Mouse (Mus musculus) spleen, embryonic (tissue): ENCODE data around the gene Dusp12.

Source experiments
- CTCF ChIA-PET: fragments of 350-600 bp; sonication (Branson Sonifier 250); formaldehyde crosslinking; loops from one replicate; lab custom pipeline; 2022; lab: Charles Lee

Dusp12 gene

DNA sequence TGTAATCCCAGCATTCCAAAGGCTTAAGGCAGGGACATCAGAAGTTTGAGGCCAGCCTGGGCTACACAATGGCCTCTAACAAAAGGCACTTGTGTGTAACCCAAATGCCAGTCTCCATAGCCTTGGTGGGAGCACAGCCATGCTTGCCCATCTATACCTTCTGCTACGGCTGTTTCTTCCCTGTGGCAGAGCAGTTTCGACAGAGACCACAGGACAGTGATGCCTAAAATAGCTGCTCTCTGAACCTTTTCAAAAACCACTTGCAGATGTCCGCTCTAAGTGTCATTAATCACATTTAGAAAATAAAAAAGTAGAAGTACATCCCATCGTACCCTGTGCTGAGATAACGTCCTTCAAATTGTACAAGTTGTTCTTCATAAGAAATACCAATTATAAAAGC is 19.9 kb downstream of the Dusp12 start:
- CTCF ChIA-PET = interaction anchor here (0.6 kb wide), 1 partner anchor 127 kb away, joined by 3 read pairs; no protein-coding TSS in a partner anchor

- CTCF ChIA-PET = interaction anchor here (0.5 kb wide), 1 partner anchor 610 kb away, joined by 3 read pairs; no protein-coding TSS in a partner anchor
Measured at GRCm38 (mm10) chr1:170864754-170865153, 20.6 kb downstream of the Dusp12 start.

DNA sequence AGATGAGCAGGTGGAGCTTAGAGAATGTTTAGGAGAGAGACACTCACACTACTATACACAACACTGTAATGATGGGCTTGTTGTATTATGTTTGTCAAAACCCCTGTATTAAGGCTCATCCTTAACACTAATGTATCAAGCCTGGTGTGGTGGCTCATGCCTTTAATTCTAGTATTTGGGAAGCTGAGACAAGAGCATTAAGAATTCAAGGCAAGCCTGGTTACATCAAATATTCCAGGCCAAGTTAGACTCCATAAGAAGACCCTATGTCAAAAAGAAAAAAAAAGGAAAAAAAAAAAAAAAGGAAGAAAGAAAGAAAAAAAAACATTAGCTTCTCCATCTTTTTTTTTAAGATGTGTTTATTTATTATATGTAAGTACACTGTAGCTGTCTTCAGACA is 21.1 kb downstream of the Dusp12 start:
- CTCF ChIA-PET = interaction anchor here (0.5 to 0.6 kb wide), 2 partner anchors 468 to 611 kb away, joined by 3 to 5 read pairs; no protein-coding TSS in a partner anchor

GRCm38 (mm10) chr1:170863033-170863432 is 22.3 kb downstream of the Dusp12 start:
- CTCF ChIA-PET = no interaction called here

DNA sequence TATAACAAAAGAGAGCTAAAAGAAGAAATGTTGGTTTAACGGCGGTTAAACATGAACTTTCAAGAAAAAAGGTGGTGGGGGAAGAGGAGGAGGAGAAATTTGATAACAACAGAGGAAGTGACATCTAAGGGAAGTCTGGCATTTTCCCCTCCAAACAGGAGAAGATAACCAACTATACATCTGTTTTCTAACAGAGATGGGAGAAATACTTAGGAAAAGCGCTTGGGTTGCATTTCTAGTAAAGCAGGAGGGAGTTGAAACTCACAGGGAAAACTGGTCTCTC is 23.0 kb downstream of the Dusp12 start:
- CTCF ChIA-PET = no interaction called here

DNA sequence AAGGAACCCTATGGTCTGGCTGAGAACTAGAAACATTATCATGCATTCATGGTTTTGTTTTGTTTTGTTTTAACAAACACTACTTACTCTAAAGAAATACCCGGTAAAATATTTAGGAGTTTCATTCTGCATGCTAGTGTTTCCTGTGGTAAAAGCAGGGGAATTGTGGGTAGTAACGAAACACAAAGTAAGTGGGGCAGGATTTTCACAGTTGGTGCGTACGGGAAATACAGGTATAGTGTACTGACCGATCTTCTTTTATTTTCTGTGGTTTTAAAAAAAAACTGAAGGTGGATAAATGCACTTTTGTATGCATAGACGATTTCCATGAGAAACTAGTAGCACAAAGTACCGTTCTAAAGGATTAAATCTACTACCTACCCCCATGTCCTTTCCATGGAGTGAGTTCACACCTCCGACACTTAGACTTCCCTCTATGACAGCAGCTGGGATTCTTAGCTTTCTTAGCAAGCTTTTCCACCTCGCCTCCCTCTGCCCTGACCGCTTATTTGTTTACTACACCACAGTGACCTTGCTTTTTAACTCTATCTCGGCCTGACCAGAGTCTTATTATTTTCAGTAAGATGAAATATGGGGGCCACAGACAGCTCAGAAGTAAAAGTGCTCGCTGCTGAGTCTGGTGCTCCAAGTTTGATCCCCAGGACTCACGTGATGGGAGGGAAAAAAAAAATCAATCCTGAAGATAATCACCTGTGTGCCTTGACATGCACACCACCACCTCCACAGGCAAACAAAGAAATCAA is 23.5 kb downstream of the Dusp12 start:
- CTCF ChIA-PET = no interaction called here

GRCm38 (mm10) chr1:170858872-170859271 is 26.5 kb downstream of the Dusp12 start:
- CTCF ChIA-PET = no interaction called here

DNA sequence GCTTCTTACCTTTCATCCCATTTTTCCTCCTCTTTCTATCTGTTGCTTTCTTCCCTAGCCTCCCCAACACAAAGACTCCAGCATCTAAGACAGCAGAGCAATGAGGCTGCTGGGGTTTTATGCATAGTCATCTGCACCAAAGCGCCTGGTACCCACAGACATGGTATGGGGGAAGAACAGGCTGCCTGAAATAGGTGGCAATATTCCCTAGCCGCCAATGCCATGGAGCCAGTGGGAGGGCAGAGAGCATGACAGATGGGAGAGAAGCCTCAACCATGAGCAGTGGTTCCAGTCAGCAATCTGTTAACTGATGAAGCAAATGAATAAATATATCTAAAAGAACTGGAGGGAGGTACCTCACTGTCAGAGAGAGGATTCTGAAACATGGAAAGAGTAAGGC is 28.0 kb downstream of the Dusp12 start:
- CTCF ChIA-PET = interaction anchor here (0.5 kb wide), 1 partner anchor 1526 kb away, joined by 3 read pairs; no protein-coding TSS in a partner anchor

DNA sequence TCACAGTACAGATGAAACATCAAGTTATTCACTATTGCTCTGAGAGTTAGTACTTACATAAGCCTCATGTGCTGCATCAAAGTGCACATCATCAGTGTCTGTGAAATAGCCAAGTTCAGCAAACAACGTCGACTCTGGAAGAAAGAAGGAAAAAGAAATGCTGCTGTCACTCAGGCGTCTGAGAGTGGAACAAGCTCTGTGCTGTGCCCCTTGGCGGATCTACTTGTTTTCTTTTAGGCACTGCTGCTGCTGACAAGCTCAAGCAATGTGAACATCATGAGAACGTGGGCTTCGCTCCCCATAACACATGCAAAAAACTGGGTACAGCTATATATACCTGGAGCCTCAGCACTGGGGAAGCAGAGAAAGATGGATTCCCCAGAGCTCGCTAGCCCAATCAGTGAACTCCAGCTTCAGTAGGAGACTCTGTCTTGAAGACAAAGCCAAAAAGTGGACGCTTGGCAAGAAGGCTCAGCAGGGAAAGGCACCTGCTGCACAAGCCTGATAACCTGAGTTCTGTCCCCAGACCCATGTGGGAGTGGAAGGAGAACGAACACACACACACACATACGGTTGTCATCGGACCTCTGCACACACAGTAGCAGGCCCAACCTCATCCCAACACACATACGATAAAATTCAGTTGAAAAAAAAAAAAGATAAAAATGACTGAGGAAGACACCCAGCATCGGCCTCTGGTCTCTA is 30.1 kb downstream of the Dusp12 start:
- CTCF ChIA-PET = no interaction called here

GRCm38 (mm10) chr1:170853604-170854003 is 31.7 kb downstream of the Dusp12 start:
- CTCF ChIA-PET = interaction anchor here (1.1 kb wide), 1 partner anchor 22 kb away, joined by 6 read pairs; no protein-coding TSS in a partner anchor

DNA sequence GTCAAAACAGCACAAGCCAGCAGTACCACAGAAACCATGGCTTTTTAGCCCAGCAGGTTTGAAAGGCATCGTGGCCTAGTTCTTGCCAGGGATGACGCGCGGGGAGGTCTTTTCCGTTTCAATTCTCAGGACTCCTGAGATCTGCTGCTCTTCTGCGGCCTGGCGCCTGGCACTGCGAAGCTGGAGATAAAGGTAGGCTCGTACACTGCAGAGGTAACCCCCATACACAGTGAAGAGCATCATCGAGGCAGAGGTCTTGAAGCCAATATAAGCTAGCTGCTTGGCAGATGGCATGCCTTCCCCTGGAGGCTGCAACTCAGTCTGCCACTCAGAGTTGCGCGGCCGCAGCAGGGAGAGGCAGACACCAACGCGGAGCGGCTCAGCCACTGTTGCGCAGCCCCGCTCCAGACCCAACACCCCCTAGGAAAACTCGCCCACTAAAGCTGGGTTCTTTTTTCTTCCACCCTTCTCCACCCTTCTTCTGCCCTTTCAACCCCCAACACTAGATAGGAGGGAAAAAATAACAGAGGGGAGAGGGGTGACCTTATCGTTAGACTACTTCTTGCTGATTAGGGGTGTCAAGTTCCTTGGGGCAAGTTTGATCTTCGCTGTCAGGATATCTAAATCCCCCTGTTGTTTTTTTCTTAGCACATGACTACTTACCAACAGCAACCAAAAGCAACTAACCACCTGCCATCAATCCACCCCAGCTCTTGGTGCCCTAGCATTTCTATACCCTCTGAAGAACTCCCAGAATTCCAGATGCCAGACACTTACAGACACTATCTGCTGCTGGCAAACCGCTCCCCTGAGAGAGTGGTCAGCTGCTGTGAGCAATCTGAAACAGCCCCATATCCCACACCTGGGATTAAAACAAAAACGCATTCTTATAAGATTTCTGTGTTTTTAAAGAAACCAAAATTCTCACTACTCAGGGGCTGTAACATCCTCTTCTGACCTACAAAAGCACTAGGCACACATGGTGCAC is 34.4 kb downstream of the Dusp12 start:
- CTCF ChIA-PET = no interaction called here

GRCm38 (mm10) chr1:170850007-170850406 is 35.3 kb downstream of the Dusp12 start:
- CTCF ChIA-PET = no interaction called here

DNA sequence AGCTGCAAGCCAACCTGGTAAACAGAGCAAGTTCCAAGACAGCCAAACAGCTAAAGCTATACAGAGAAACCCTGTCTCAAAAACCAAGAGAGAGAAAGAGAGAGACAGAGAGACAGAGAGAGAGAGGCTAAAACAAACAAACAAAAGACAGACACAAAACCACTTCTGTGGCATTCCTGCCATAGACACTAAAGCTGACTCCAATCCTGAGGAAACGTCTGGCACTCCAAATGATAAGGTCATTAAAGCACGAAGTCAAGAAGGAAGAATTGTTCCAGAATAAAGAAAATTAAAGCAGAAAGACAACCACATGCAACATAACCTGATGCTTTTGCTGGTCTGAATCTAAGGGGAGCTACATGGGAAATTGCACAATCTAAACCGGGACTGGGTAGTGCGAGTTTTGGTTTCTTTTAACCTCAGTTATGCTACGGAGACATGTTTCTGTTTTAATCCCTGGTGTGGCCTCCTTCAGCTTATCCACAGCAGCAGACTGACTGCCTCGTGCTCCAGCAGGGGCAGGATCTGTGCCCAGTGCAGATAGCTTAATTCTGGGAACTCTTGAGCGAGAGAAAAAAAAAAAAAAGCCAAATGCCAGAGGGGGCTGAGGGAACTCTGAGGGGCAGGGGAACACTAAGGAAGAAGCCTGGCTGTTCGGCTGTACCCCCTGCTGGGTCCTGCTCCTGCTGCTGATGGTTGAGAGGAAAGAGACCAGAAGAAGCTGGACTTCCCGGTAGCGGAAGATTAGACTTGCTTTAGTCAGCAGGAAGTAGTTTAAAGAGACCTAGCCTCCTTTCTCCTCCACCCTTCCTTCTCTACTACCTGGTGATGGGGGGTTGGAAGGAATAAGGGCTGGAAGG is 39.7 kb downstream of the Dusp12 start:
- CTCF ChIA-PET = interaction anchor here (0.6 to 0.7 kb wide), 2 partner anchors 128 to 904 kb away, joined by 6 to 7 read pairs; no protein-coding TSS in a partner anchor

GRCm38 (mm10) chr1:170844380-170844779 is 41.0 kb downstream of the Dusp12 start:
- CTCF ChIA-PET = interaction anchor here (0.7 kb wide), 1 partner anchor 1790 kb away, joined by 3 read pairs; no protein-coding TSS in a partner anchor

GRCm38 (mm10) chr1:170839685-170840084 is 45.7 kb downstream of the Dusp12 start:
- CTCF ChIA-PET = interaction anchor here (1.4 kb wide), 1 partner anchor 9 kb away, joined by 4 read pairs; no protein-coding TSS in a partner anchor

GRCm38 (mm10) chr1:170834756-170835155 is 50.6 kb downstream of the Dusp12 start:
- CTCF ChIA-PET = no interaction called here

DNA sequence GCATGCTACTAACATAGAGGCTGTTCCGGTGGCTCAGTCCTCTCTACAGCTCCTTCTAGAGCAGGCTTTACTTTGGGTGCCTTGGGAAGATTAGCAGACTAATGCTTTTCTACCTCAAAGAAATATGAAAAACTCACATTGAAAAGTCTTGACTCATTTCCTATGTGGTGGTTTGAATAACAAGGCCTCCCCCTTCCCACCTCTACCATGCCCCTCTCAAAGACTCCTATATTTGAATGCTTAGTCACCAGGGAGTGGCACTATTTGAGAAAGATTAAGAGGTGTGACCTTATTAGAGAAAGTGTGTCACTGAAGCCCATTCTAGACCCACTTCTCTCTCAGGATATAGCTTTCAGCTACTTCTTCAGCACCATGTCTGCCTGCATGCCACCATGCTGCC is 55.6 kb downstream of the Dusp12 start:
- CTCF ChIA-PET = no interaction called here

GRCm38 (mm10) chr1:170829344-170829743 is 56.0 kb downstream of the Dusp12 start:
- CTCF ChIA-PET = no interaction called here
